Mouse (Mus musculus) limb, embryonic 15.5 days (tissue): ENCODE results near the gene Fhit. TPM values are rescaled to one million over a fixed set of nuclear protein-coding genes. Genes with fewer than 3 reads are reported as not detected.

Experiments
- ATAC-seq: fragments of 200-750 bp; cut with Nextera tagmentation; 2 replicates; pipeline ENCODE4 v1.8.0; 2017; ENCODE audit warnings: low read depth, moderate TSS enrichment; ENCODE audit not compliant: insufficient number of reproducible peaks, low FRiP score, low TSS enrichment
- H3K27ac ChIP-seq: fragments of 300-500 bp; sonication (generic); 2 replicates; pipeline ENCODE4 v1.5.1; 2015; ENCODE audit warnings: moderate library complexity, mild to moderate bottlenecking, inconsistent platforms
- H3K27me3 ChIP-seq: fragments of 300-500 bp; sonication (generic); 2 replicates; pipeline ENCODE4 v1.6.1; 2015; ENCODE audit warnings: inconsistent platforms
- H3K36me3 ChIP-seq: fragments of 300-500 bp; sonication (generic); 2 replicates; pipeline ENCODE4 v1.6.1; 2015; ENCODE audit warnings: inconsistent platforms
- H3K4me1 ChIP-seq: fragments of 300-500 bp; sonication (generic); 2 replicates; pipeline ENCODE4 v1.6.1; 2015; ENCODE audit warnings: inconsistent platforms
- H3K4me2 ChIP-seq: fragments of 300-500 bp; sonication (generic); 2 replicates; pipeline ENCODE4 v1.6.1; 2015; ENCODE audit warnings: mild to moderate bottlenecking, inconsistent platforms
- H3K4me3 ChIP-seq: fragments of 300-500 bp; sonication (generic); 2 replicates; pipeline ENCODE4 v1.5.1; 2015; ENCODE audit warnings: mild to moderate bottlenecking, inconsistent platforms
- H3K9ac ChIP-seq: fragments of 300-500 bp; sonication (generic); 2 replicates; pipeline ENCODE4 v1.6.1; 2015; ENCODE audit warnings: inconsistent platforms
- H3K9me3 ChIP-seq: fragments of 300-500 bp; sonication (generic); 2 replicates; pipeline ENCODE4 v1.6.1; 2016; ENCODE audit warnings: inconsistent platforms
- WGBS: fragments of 180-500 bp; shearing (Covaris S2); methylation state at CpG from one replicate; pipeline ENCODE4 v1.1.7; 2015; 5-methylcytosine and 5-hydroxymethylcytosine counted together
- polyA plus RNA-seq: library from polyadenylated mRNA; unstranded; fragments of >200 nt; fragmentation: Nextera tagmentation; extraction: Ambion mirVana; gene quantifications from 2 replicates; pipeline ENCODE4 v1.2.1, GENCODE M21; 2015

Gene Fhit
- polyA plus RNA-seq, 1 experiment from 2014 or later: 5.2 TPM

- H3K9ac ChIP-seq: no peak overlapping the region
- no peaks in the 10 kb centered on the region for H3K27me3 ChIP-seq
- 85% methylated on average over 2 of the region's 2 CpGs for WGBS
- H3K4me2 ChIP-seq: no peak overlapping the region
- ATAC-seq: no peak
- no peaks in the 10 kb centered on the region for H3K9me3 ChIP-seq
- no peak overlapping the region for H3K4me3 ChIP-seq
- no peaks in the 10 kb centered on the region for H3K36me3 ChIP-seq
- no peak overlapping the region for H3K27ac ChIP-seq
- H3K4me1 ChIP-seq: peaks cover 4% of the 10 kb centered on the region; the same call in 1 of the 2 replicates
Measured at GRCm38 (mm10) chr14:10659326-10659725, 502.5 kb downstream of the Fhit start.

DNA sequence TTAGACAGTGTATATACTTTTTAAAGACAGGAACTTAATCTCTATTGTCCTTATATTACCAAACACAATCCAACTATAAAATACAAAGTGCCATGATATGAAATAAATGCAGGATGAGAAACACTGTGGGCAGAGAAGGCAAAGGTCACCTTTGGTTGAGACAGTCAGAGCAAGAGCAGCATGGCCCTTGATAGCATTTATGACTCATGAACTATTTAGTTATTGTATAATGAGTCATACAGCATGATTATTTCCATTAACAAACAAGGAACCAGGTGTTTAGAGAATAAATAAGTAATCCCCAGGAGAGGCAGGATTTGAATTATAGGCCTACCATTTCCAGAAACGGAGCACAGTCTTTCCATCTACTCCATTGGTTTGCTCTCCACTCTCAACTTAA, 503.6 kb downstream of the Fhit start:
- Histone ChIP-seq H3K27me3 (no peaks in the 10 kb centered on the region), H3K9me3 (no peaks in the 10 kb centered on the region), H3K4me2 (no peak overlapping the region), H3K9ac (no peak overlapping the region), H3K27ac (no peak overlapping the region), H3K4me1 (peaks cover 4% of the 10 kb centered on the region; the same call in 1 of the 2 replicates), H3K36me3 (no peaks in the 10 kb centered on the region), H3K4me3 (no peak overlapping the region)
- no peak for ATAC-seq
- 91% methylated on average over 1 of the region's 1 CpGs for WGBS

DNA sequence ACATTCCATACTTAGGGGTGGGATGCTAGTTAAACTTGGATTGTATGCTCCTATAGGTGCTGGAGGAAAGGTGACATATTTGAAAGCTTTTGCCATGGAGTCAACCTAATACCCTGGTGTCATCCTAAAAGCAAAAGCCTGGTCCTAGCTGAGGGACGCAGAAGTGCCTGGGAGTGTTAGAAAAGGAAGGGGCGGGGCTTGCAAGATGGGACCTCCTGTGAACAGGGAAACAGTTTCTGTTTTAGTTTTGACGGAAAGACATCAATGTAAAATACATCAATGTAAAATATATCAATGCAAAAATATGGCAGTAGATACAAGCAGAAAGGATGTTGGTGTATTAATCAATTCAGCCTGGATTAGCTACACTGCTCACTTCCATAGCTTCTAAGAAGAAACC, 504.5 kb downstream of the Fhit start:
- no peaks in the 10 kb centered on the region for H3K4me1 ChIP-seq
- no peak overlapping the region for H3K27ac ChIP-seq
- H3K9ac ChIP-seq: no peak overlapping the region
- no peak overlapping the region for H3K4me3 ChIP-seq
- WGBS: 82% methylated on average over 3 of the region's 3 CpGs
- H3K9me3 ChIP-seq: no peaks in the 10 kb centered on the region
- no peaks in the 10 kb centered on the region for H3K27me3 ChIP-seq
- H3K4me2 ChIP-seq: no peak overlapping the region
- no peaks in the 10 kb centered on the region for H3K36me3 ChIP-seq
- no peak for ATAC-seq

GRCm38 (mm10) chr14:10655842-10656241, 506.0 kb downstream of the Fhit start:
- WGBS: 36% methylated on average over 3 of the region's 3 CpGs
- H3K4me2 ChIP-seq: no peak overlapping the region
- no peak overlapping the region for H3K9ac ChIP-seq
- H3K4me1 ChIP-seq: no peaks in the 10 kb centered on the region
- ATAC-seq: no peak
- H3K9me3 ChIP-seq: no peaks in the 10 kb centered on the region
- H3K27me3 ChIP-seq: no peaks in the 10 kb centered on the region
- no peak overlapping the region for H3K4me3 ChIP-seq
- no peak overlapping the region for H3K27ac ChIP-seq
- no peaks in the 10 kb centered on the region for H3K36me3 ChIP-seq

DNA sequence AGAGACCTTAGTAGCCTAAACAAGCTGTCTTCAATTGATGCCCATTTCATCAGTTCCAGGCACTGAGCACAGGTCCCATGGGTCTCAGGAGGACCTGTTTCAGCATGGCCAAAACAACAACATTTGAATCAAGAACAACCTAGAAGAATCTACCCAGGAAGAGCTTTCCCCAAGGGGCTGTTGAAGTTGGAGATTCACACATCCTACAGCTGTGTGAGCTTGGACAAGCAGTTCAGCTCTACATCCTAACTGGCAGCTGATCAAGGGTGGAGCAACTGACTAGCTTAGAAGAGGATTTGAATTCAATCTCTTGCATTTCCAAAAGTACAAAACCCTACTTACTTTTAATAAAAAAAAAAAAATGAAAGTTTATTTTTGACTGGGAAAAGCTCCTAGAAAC, 514.0 kb downstream of the Fhit start:
- no peaks in the 10 kb centered on the region for H3K4me1 ChIP-seq
- no peak overlapping the region for H3K4me2 ChIP-seq
- H3K4me3 ChIP-seq: no peak overlapping the region
- H3K36me3 ChIP-seq: no peaks in the 10 kb centered on the region
- H3K27ac ChIP-seq: no peak overlapping the region
- no peaks in the 10 kb centered on the region for H3K27me3 ChIP-seq
- no peaks in the 10 kb centered on the region for H3K9me3 ChIP-seq
- no peak for ATAC-seq
- no peak overlapping the region for H3K9ac ChIP-seq

- no peaks in the 10 kb centered on the region for H3K36me3 ChIP-seq
- no peak overlapping the region for H3K27ac ChIP-seq
- no peaks in the 10 kb centered on the region for H3K27me3 ChIP-seq
- no peak overlapping the region for H3K4me2 ChIP-seq
- 56% methylated on average over 3 of the region's 3 CpGs for WGBS
- H3K4me1 ChIP-seq: no peaks in the 10 kb centered on the region
- no peaks in the 10 kb centered on the region for H3K9me3 ChIP-seq
- no peak for ATAC-seq
- H3K4me3 ChIP-seq: no peak overlapping the region
- no peak overlapping the region for H3K9ac ChIP-seq
Measured at GRCm38 (mm10) chr14:10631783-10632182, 530.1 kb downstream of the Fhit start.

- no peaks in the 10 kb centered on the region for H3K27me3 ChIP-seq
- 56% methylated on average over 2 of the region's 2 CpGs for WGBS
- no peaks in the 10 kb centered on the region for H3K36me3 ChIP-seq
- H3K4me3 ChIP-seq: no peak overlapping the region
- H3K4me1 ChIP-seq: no peaks in the 10 kb centered on the region
- H3K9ac ChIP-seq: no peak overlapping the region
- H3K27ac ChIP-seq: no peak overlapping the region
- H3K4me2 ChIP-seq: no peak overlapping the region
- no peak for ATAC-seq
- no peaks in the 10 kb centered on the region for H3K9me3 ChIP-seq
Measured at GRCm38 (mm10) chr14:10630831-10631360, 530.9 kb downstream of the Fhit start.

GRCm38 (mm10) chr14:10593467-10593866, 568.4 kb downstream of the Fhit start:
- no peaks in the 10 kb centered on the region for H3K9me3 ChIP-seq
- no peak overlapping the region for H3K9ac ChIP-seq
- no peaks in the 10 kb centered on the region for H3K4me1 ChIP-seq
- WGBS: 72% methylated on average over 5 of the region's 5 CpGs
- H3K27me3 ChIP-seq: no peaks in the 10 kb centered on the region
- no peak overlapping the region for H3K27ac ChIP-seq
- H3K4me2 ChIP-seq: no peak overlapping the region
- H3K4me3 ChIP-seq: no peak overlapping the region
- ATAC-seq: no peak
- H3K36me3 ChIP-seq: no peaks in the 10 kb centered on the region

- Histone ChIP-seq H3K27me3 (no peaks in the 10 kb centered on the region), H3K9ac (no peak overlapping the region), H3K27ac (no peak overlapping the region), H3K36me3 (no peaks in the 10 kb centered on the region), H3K4me2 (no peak overlapping the region), H3K4me1 (no peaks in the 10 kb centered on the region), H3K4me3 (no peak overlapping the region), H3K9me3 (no peaks in the 10 kb centered on the region)
- WGBS: 77% methylated on average over 3 of the region's 3 CpGs
- ATAC-seq: no peak
Measured at GRCm38 (mm10) chr14:10568937-10569552, 592.8 kb downstream of the Fhit start.

- Histone ChIP-seq H3K9ac (no peak overlapping the region), H3K9me3 (no peaks in the 10 kb centered on the region), H3K36me3 (no peaks in the 10 kb centered on the region), H3K27ac (no peak overlapping the region), H3K27me3 (no peaks in the 10 kb centered on the region), H3K4me3 (no peak overlapping the region), H3K4me2 (no peak overlapping the region), H3K4me1 (no peaks in the 10 kb centered on the region)
- ATAC-seq: no peak
- 76% methylated on average over 2 of the region's 2 CpGs for WGBS
Measured at GRCm38 (mm10) chr14:10567771-10568170, 594.1 kb downstream of the Fhit start.

DNA sequence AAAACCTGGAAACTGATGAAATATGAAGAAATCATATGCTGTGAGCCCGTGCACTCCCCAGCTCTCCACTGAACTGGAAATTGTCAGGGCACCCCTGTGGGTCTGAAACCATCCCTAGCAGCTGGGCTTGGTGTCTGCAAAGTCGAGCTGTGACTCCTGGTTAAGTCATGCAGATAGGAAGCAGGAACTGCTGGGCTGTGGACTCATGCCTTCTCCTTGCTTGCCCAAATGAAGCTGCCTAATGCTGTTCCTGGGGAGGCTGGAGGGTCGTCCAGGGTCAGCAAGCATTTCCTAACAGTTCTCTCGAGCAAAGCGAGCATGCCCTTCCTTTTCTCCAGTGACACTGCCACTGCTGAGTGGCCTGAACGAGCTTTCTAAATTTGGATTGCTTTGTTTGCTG, 607.1 kb downstream of the Fhit start:
- no peak overlapping the region for H3K27ac ChIP-seq
- no peak overlapping the region for H3K4me2 ChIP-seq
- no peaks in the 10 kb centered on the region for H3K27me3 ChIP-seq
- no peak for ATAC-seq
- WGBS: 46% methylated on average over 6 of the region's 6 CpGs
- H3K4me1 ChIP-seq: no peaks in the 10 kb centered on the region
- no peaks in the 10 kb centered on the region for H3K9me3 ChIP-seq
- no peak overlapping the region for H3K9ac ChIP-seq
- no peaks in the 10 kb centered on the region for H3K36me3 ChIP-seq
- no peak overlapping the region for H3K4me3 ChIP-seq

DNA sequence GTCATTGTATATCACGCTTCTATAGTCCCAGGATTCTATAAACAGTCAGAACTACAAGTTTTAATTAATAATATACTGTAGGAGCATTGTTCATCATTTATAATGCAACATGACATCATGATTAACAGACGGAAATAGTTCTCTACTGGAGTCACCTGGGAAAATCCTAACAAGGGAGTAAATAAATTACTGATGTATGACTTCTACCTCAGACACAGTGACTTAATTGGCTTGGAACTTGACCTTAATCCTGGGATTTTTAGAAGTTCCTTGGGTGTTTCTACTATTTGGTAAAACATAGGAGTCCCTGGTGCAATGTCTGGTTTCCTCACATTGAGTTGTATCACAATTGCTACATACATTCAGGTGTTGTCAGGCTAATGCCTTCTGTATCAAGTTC, 613.2 kb downstream of the Fhit start:
- Histone ChIP-seq H3K36me3 (no peaks in the 10 kb centered on the region), H3K9me3 (no peaks in the 10 kb centered on the region), H3K9ac (no peak overlapping the region), H3K27ac (no peak overlapping the region), H3K4me2 (no peak overlapping the region), H3K27me3 (no peaks in the 10 kb centered on the region), H3K4me1 (no peaks in the 10 kb centered on the region), H3K4me3 (no peak overlapping the region)
- no peak for ATAC-seq
- 81% methylated on average over 2 of the region's 2 CpGs for WGBS

- Histone ChIP-seq H3K4me2 (no peak overlapping the region), H3K4me3 (no peak overlapping the region), H3K36me3 (no peaks in the 10 kb centered on the region), H3K9ac (no peak overlapping the region), H3K9me3 (no peaks in the 10 kb centered on the region), H3K27ac (no peak overlapping the region), H3K27me3 (no peaks in the 10 kb centered on the region), H3K4me1 (no peaks in the 10 kb centered on the region)
- no peak for ATAC-seq
- 43% methylated on average over 3 of the region's 3 CpGs for WGBS
Measured at GRCm38 (mm10) chr14:10545916-10546315, 615.9 kb downstream of the Fhit start.
